Mouse (Mus musculus) C2C12 (cell line): ENCODE results near the gene Zfp652. TPM values are rescaled to one million over a fixed set of nuclear protein-coding genes. Genes with fewer than 3 reads are reported as not detected.

Experiments
- H3K27me3 ChIP-seq: one replicate; pipeline ENCODE4 v1.6.1; 2011; ENCODE audit not compliant: control insufficient read depth, insufficient read depth, insufficient read length
- H3K36me3 ChIP-seq: one replicate; pipeline ENCODE4 v1.6.1; 2011; ENCODE audit not compliant: control insufficient read depth, insufficient read depth
- H3K4me3 ChIP-seq: one replicate; pipeline ENCODE4 v1.5.1; 2011; ENCODE audit warnings: mild to moderate bottlenecking, control low read depth; ENCODE audit not compliant: poor library complexity, insufficient read depth, severe bottlenecking
- H3K79me2 ChIP-seq: one replicate; pipeline ENCODE4 v1.6.1; 2011; ENCODE audit not compliant: control insufficient read depth, insufficient read depth
- H3K79me3 ChIP-seq: one replicate; pipeline ENCODE4 v1.6.1; 2011; ENCODE audit warnings: low read depth, control low read depth
- H3ac ChIP-seq: one replicate; pipeline ENCODE3; 2011; ENCODE audit warnings: low read depth; ENCODE audit not compliant: control insufficient read depth, insufficient read length
- CEBPB ChIP-seq: IDR thresholded peaks from one replicate; pipeline ENCODE4 v1.6.1; 2011; ENCODE audit warnings: low read depth, mild to moderate bottlenecking, control low read depth, moderate library complexity
- CTCF ChIP-seq: IDR thresholded peaks from one replicate; pipeline ENCODE4 v1.5.1; 2011; ENCODE audit not compliant: control insufficient read depth, insufficient read depth, insufficient read length
- FOSL1 ChIP-seq: IDR thresholded peaks from one replicate; pipeline ENCODE4 v1.8.0; 2011; ENCODE audit warnings: mild to moderate bottlenecking, low read length; ENCODE audit not compliant: poor library complexity, insufficient read depth, severe bottlenecking
- MAX ChIP-seq: IDR thresholded peaks from one replicate; pipeline ENCODE4 v1.6.1; 2011; ENCODE audit warnings: mild to moderate bottlenecking, control low read depth
- MYOD1 ChIP-seq: IDR thresholded peaks from one replicate; pipeline ENCODE4 v1.6.1; 2011; ENCODE audit warnings: low read depth; ENCODE audit not compliant: control insufficient read depth, insufficient read length
- MYOG ChIP-seq: IDR thresholded peaks from one replicate; pipeline ENCODE4 v1.6.1; 2011; ENCODE audit not compliant: control insufficient read depth, insufficient read length; ENCODE audit errors: extremely low read depth
- USF1 ChIP-seq: IDR thresholded peaks from one replicate; pipeline ENCODE4 v1.6.1; 2011; ENCODE audit warnings: low read depth, mild to moderate bottlenecking, control low read depth, moderate library complexity
- polyA plus RNA-seq: library from polyadenylated mRNA; unstranded; fragments of >200 nt; fragmentation: generic; extraction: Trizol; gene quantifications from one replicate; pipeline ENCODE4 v1.2.1, GENCODE M21; 2012; ENCODE audit warnings: missing spikeins

Zfp652 gene
- polyA plus RNA-seq, 1 experiment: 4.8 TPM

- peaks cover 22% of the 10 kb centered on the region for H3K27me3 ChIP-seq
- no peaks in the 10 kb centered on the region for H3K36me3 ChIP-seq
- H3K4me3 ChIP-seq: no peak overlapping the region
- no peak for TF ChIP-seq USF1
- no peak for TF ChIP-seq CTCF
- no peak for TF ChIP-seq MYOG
- no peak for TF ChIP-seq CEBPB
- TF ChIP-seq MYOD1: no peak
- no peak for TF ChIP-seq MAX
- no peak for TF ChIP-seq FOSL1
- H3K79me3 ChIP-seq: no peaks in the 10 kb centered on the region
- no peak overlapping the region for H3ac ChIP-seq
- H3K79me2 ChIP-seq: no peaks in the 10 kb centered on the region
Measured at GRCm38 (mm10) chr11:95704032-95704969, 8.2 kb upstream of the Zfp652 start.

GRCm38 (mm10) chr11:95704970-95705330 lies 7.5 kb upstream of the Zfp652 start:
- no peak overlapping the region for H3ac ChIP-seq
- H3K36me3 ChIP-seq: no peaks in the 10 kb centered on the region
- peaks cover 21% of the 10 kb centered on the region for H3K27me3 ChIP-seq
- H3K79me3 ChIP-seq: no peaks in the 10 kb centered on the region
- H3K79me2 ChIP-seq: no peaks in the 10 kb centered on the region
- H3K4me3 ChIP-seq: no peak overlapping the region
- TF ChIP-seq CTCF (no peak), MAX (no peak), CEBPB (no peak), FOSL1 (no peak), USF1 (no peak), MYOD1 (no peak), MYOG (no peak)

GRCm38 (mm10) chr11:95709534-95710040 lies 2.9 kb upstream of the Zfp652 start:
- H3K4me3 ChIP-seq: no peak overlapping the region
- TF ChIP-seq FOSL1 (no peak), CEBPB (no peak), MAX (no peak), MYOG (no peak), MYOD1 (no peak)
- peaks cover 9% of the 10 kb centered on the region for H3K27me3 ChIP-seq
- peaks cover 3% of the 10 kb centered on the region for H3K79me3 ChIP-seq
- H3K36me3 ChIP-seq: no peaks in the 10 kb centered on the region
- H3ac ChIP-seq: no peak overlapping the region
- peaks cover 11% of the 10 kb centered on the region for H3K79me2 ChIP-seq

GRCm38 (mm10) chr11:95710478-95710877 lies 2.0 kb upstream of the Zfp652 start:
- Histone ChIP-seq H3K79me2 (peaks cover 17% of the 10 kb centered on the region), H3K79me3 (peaks cover 6% of the 10 kb centered on the region), H3ac (no peak overlapping the region), H3K36me3 (no peaks in the 10 kb centered on the region), H3K4me3 (no peak overlapping the region), H3K27me3 (peaks cover 9% of the 10 kb centered on the region)
- no peak for TF ChIP-seq FOSL1

- Histone ChIP-seq H3K36me3 (no peaks in the 10 kb centered on the region), H3K79me3 (peaks cover 11% of the 10 kb centered on the region), H3K27me3 (peaks cover 4% of the 10 kb centered on the region), H3K4me3 (peak overlapping the region; percentile 72), H3ac (no peak overlapping the region), H3K79me2 (peaks cover 33% of the 10 kb centered on the region)
- TF ChIP-seq CTCF (no peak), CEBPB (no peak), USF1 (no peak), MYOD1 (no peak)
Measured at GRCm38 (mm10) chr11:95712085-95712562, 349 bp upstream of the Zfp652 start.

GRCm38 (mm10) chr11:95713225-95713810 lies 845 bp downstream of the Zfp652 start:
- Histone ChIP-seq H3K79me2 (peaks cover 36% of the 10 kb centered on the region), H3K27me3 (peaks cover 4% of the 10 kb centered on the region), H3K79me3 (peaks cover 11% of the 10 kb centered on the region), H3K36me3 (no peaks in the 10 kb centered on the region), H3ac (peak overlapping the region; percentile 54), H3K4me3 (peak overlapping the region; percentile 72)
- no peak for TF ChIP-seq CTCF
- no peak for TF ChIP-seq MAX
- no peak for TF ChIP-seq USF1
- TF ChIP-seq MYOD1: no peak
- TF ChIP-seq FOSL1: no peak
- TF ChIP-seq CEBPB: no peak
